Mouse (Mus musculus): Measurements from ENCODE around the gene Smurf1.

The Smurf1 gene

GRCm38 (mm10) chr5:144965639-144966351, at the start of gene Smurf1:
Gene Smurf1 (minus strand): TSS chr5:144965847.
- peak; percentile 92 for DNase-seq (ENCODE audit: inconsistent ontology term)

GRCm38 (mm10) chr5:145014278-145014677, 48.6 kb upstream of the Smurf1 start:
- DNase-seq (ENCODE audit: inconsistent ontology term) = no peak

- no peak for DNase-seq (ENCODE audit: inconsistent ontology term)
Measured at GRCm38 (mm10) chr5:145008878-145009659, 43.4 kb upstream of the Smurf1 start.

GRCm38 (mm10) chr5:145005596-145005995, 39.9 kb upstream of the Smurf1 start:
- no peak for DNase-seq (ENCODE audit: inconsistent ontology term)

GRCm38 (mm10) chr5:145004495-145004894, 38.8 kb upstream of the Smurf1 start:
- DNase-seq (ENCODE audit: inconsistent ontology term) = no peak

- no peak for DNase-seq (ENCODE audit: inconsistent ontology term)
Measured at GRCm38 (mm10) chr5:145003362-145003761, 37.7 kb upstream of the Smurf1 start.

GRCm38 (mm10) chr5:144998491-144998890, 32.8 kb upstream of the Smurf1 start:
- DNase-seq (ENCODE audit: inconsistent ontology term) = no peak

- DNase-seq (ENCODE audit: inconsistent ontology term) = no peak
Measured at GRCm38 (mm10) chr5:144990481-144990880, 24.8 kb upstream of the Smurf1 start.

- DNase-seq (ENCODE audit: inconsistent ontology term) = peak; percentile 92
Measured at GRCm38 (mm10) chr5:144990051-144990450, 24.4 kb upstream of the Smurf1 start.

- DNase-seq (ENCODE audit: inconsistent ontology term) = no peak
Measured at GRCm38 (mm10) chr5:144989061-144989405, 23.4 kb upstream of the Smurf1 start.

- peak; percentile 60 for DNase-seq (ENCODE audit: inconsistent ontology term)
Measured at GRCm38 (mm10) chr5:144988340-144989060, 22.9 kb upstream of the Smurf1 start.

GRCm38 (mm10) chr5:144987561-144987960, 21.9 kb upstream of the Smurf1 start:
- DNase-seq (ENCODE audit: inconsistent ontology term) = no peak

- no peak for DNase-seq (ENCODE audit: inconsistent ontology term)
Measured at GRCm38 (mm10) chr5:144984839-144985238, 19.2 kb upstream of the Smurf1 start.

- no peak for DNase-seq (ENCODE audit: inconsistent ontology term)
Measured at GRCm38 (mm10) chr5:144983227-144983626, 17.6 kb upstream of the Smurf1 start.

- DNase-seq (ENCODE audit: inconsistent ontology term) = no peak
Measured at GRCm38 (mm10) chr5:144979110-144979509, 13.5 kb upstream of the Smurf1 start.

- DNase-seq (ENCODE audit: inconsistent ontology term) = peak; percentile 80
Measured at GRCm38 (mm10) chr5:144978533-144979107, 13.0 kb upstream of the Smurf1 start.

GRCm38 (mm10) chr5:144971266-144971665, 5.6 kb upstream of the Smurf1 start:
- DNase-seq (ENCODE audit: inconsistent ontology term) = no peak

GRCm38 (mm10) chr5:144964872-144965638, 592 bp downstream of the Smurf1 start:
- peak; percentile 92 for DNase-seq (ENCODE audit: inconsistent ontology term)

GRCm38 (mm10) chr5:144964465-144964864, 1.2 kb downstream of the Smurf1 start:
- DNase-seq (ENCODE audit: inconsistent ontology term) = no peak

GRCm38 (mm10) chr5:144963817-144964261, 1.8 kb downstream of the Smurf1 start:
- DNase-seq (ENCODE audit: inconsistent ontology term) = peak; percentile 61

- DNase-seq (ENCODE audit: inconsistent ontology term) = peak; percentile 54
Measured at GRCm38 (mm10) chr5:144963401-144963800, 2.2 kb downstream of the Smurf1 start.
